Mouse (Mus musculus): ENCODE measurements around the gene Slc25a45.

Gene Slc25a45

DNA sequence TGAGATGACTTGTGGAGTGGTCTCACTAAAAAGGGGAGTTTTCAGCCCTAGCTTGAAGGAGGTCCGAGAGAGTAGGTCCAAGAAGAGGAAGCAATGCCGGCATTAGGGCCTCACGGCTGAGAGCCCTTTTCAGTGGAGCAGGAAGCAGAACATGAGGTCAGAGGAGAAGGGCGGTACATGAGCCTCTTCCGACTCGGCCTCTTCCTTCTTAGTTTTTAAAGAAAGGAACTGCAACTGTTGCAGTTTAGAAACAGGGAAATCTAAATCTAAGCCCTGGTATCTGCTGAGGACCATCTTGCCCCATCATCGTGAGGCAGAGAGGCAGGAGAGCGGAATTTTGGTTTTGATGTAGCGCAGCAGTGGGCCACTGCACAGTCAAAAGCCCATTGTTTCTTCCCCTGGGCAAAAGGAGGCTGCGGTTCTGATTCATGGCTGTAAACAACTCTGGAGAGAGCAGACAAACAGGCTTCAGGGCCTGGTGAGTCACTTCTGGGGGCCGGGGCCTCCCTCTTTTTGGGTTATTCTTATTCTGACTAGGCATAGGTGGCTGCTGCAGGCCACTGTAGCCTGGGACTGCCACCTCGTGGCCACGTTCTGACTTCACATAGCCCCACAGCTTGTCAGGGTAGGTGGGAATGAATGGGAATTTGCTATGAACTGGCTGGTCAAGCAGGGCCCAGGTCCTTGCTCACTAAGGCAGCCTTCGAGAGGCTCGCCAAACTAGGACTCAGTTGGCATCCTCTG is at the start of gene Slc25a45:
Slc25a45 (plus strand) TSS at position 191 of the 744 bp plus-strand sequence.
- Histone ChIP-seq H3K4me1 (replicated peaks; ENCODE audit: low read depth, low read length) (peaks cover 60% of the 10 kb centered on the region), H3K9me3 (ENCODE audit: low read length) (no peaks in the 10 kb centered on the region), H3K27me3 (ENCODE audit: insufficient read depth, low read length) (no peaks in the 10 kb centered on the region), H3K4me3 (replicated peaks; ENCODE audit: low read length) (peak within 1 kb of the TSS; percentile 43), H3K36me3 (ENCODE audit: insufficient read depth, low read length) (peaks cover 12% of the 10 kb centered on the region)
- no peak for TF ChIP-seq NANOG (IDR thresholded peaks at IDR 0.05; ENCODE audit: borderline replicate concordance, low read length)
- TF ChIP-seq CTCF (conservative IDR thresholded peaks at IDR 0.05; ENCODE audit: low read length): peak; percentile 42; the same call in 1 of the 2 replicates

DNA sequence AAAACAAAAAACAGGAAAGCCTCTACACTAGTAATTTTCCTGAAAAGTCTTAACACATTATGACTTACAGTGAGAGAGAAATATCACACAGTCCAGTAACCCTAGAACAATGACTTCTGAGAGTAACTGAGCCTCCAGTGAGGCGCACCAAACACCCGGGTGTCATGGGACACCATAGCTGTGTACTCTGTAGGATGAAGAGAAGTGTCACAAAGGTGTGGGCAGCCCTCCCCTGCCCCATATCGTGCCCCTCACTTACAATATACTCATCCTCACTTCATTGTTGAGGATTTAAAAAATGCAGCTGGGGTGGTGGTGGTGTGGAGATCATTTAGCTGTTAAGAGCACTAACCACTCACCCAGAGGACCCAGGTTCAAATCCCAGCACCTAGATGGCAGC is 49.5 kb upstream of the Slc25a45 start:
- TF ChIP-seq POU5F1 (IDR thresholded peaks at IDR 0.05; ENCODE audit: borderline replicate concordance, low read length) (no peak), CTCF (conservative IDR thresholded peaks at IDR 0.05; ENCODE audit: low read length) (no peak), NANOG (IDR thresholded peaks at IDR 0.05; ENCODE audit: borderline replicate concordance, low read length) (no peak)
- peaks cover 61% of the 10 kb centered on the region for H3K36me3 ChIP-seq (ENCODE audit: insufficient read depth, low read length)
- H3K4me3 ChIP-seq (replicated peaks; ENCODE audit: low read length): no peak overlapping the region
- no peaks in the 10 kb centered on the region for H3K27me3 ChIP-seq (ENCODE audit: insufficient read depth, low read length)
- no peaks in the 10 kb centered on the region for H3K9me3 ChIP-seq (ENCODE audit: low read length)
- peaks cover 78% of the 10 kb centered on the region for H3K4me1 ChIP-seq (replicated peaks; ENCODE audit: low read depth, low read length)

DNA sequence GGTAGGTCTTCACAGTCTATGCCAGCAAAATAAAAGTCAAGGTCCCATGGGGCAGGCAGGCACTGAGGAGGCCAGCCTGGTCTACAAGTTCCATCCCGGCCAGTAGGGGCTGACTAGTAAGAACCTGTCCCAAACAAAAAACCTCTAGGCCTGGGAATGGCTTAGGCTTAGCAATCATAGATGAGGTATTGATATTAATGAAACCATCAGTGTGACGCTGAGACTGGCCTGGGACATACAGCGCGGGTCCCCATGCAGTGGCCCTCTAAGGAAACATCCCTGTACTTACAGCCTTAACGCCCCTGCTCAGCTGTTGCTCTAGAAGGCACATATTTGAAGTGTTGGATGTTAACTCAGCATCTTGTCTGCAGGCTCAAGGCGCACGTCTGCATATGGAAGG is 48.7 kb upstream of the Slc25a45 start:
- Histone ChIP-seq H3K4me3 (replicated peaks; ENCODE audit: low read length) (no peak overlapping the region), H3K4me1 (replicated peaks; ENCODE audit: low read depth, low read length) (peaks cover 78% of the 10 kb centered on the region), H3K36me3 (ENCODE audit: insufficient read depth, low read length) (peaks cover 61% of the 10 kb centered on the region), H3K27me3 (ENCODE audit: insufficient read depth, low read length) (no peaks in the 10 kb centered on the region), H3K9me3 (ENCODE audit: low read length) (no peaks in the 10 kb centered on the region)
- TF ChIP-seq CTCF (conservative IDR thresholded peaks at IDR 0.05; ENCODE audit: low read length) (no peak), NANOG (IDR thresholded peaks at IDR 0.05; ENCODE audit: borderline replicate concordance, low read length) (no peak), POU5F1 (IDR thresholded peaks at IDR 0.05; ENCODE audit: borderline replicate concordance, low read length) (no peak)

DNA sequence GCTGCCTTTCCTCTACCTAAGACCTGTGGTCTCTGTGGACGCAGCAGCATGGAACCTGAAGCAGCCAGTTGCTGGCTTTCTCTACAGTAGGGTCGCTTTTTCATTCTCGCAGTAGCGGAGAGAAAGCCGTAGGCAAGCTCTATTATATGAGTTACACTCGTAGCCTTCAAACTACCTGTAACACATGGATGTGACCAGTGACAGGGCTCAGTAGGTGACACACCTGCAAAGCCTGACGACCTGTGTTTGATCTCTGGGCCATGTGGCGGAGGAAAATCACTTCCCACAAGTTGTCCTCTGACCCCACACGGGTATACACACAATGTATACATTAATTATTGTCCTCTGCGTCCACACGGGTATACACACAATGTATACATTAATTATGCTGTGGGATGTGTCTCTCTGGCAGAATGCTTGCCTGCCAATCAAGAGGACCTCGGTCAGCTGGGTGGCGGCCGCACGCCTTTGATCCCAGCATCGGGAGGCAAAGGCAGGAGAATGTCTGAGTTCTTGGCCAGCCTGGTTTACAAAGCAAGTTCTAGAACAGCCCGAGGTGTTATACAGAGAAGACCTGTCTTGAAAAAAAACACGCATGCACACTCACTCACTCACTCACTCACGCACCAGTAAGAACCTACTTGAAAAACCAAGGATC is 47.5 kb upstream of the Slc25a45 start:
- Histone ChIP-seq H3K4me1 (replicated peaks; ENCODE audit: low read depth, low read length) (peaks cover 76% of the 10 kb centered on the region), H3K36me3 (ENCODE audit: insufficient read depth, low read length) (peaks cover 57% of the 10 kb centered on the region)
- TF ChIP-seq CTCF (conservative IDR thresholded peaks at IDR 0.05; ENCODE audit: low read length) (no peak), NANOG (IDR thresholded peaks at IDR 0.05; ENCODE audit: borderline replicate concordance, low read length) (no peak), POU5F1 (IDR thresholded peaks at IDR 0.05; ENCODE audit: borderline replicate concordance, low read length) (no peak)

DNA sequence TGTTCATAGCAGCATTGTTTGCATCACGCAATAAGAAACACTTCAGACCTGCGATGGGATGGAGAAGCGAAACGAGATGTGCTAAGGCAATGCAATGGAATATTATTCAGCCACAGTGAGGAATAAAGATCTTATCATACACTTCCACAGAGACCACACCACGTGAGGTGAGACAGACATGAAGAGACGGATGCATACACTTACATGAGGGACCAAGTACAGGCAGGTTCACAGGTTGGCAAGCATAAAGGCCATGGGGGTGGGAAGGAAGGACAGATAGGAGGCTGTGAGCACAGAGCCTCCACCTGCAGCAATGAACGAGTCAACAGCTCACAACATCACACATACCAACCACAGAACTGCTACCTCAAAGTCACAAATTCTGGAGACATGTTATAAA is 46.8 kb upstream of the Slc25a45 start:
- no peaks in the 10 kb centered on the region for H3K9me3 ChIP-seq (ENCODE audit: low read length)
- H3K4me3 ChIP-seq (replicated peaks; ENCODE audit: low read length): no peak overlapping the region
- H3K4me1 ChIP-seq (replicated peaks; ENCODE audit: low read depth, low read length): peaks cover 76% of the 10 kb centered on the region
- TF ChIP-seq NANOG (IDR thresholded peaks at IDR 0.05; ENCODE audit: borderline replicate concordance, low read length) (no peak), POU5F1 (IDR thresholded peaks at IDR 0.05; ENCODE audit: borderline replicate concordance, low read length) (no peak), CTCF (conservative IDR thresholded peaks at IDR 0.05; ENCODE audit: low read length) (no peak)
- no peaks in the 10 kb centered on the region for H3K27me3 ChIP-seq (ENCODE audit: insufficient read depth, low read length)
- peaks cover 54% of the 10 kb centered on the region for H3K36me3 ChIP-seq (ENCODE audit: insufficient read depth, low read length)

More for the DNA sequence above, 47.5 kb upstream of the Slc25a45 start:
- Histone ChIP-seq H3K4me3 (replicated peaks; ENCODE audit: low read length) (peak overlapping the region; percentile 29; the same call in 1 of the 2 replicates), H3K9me3 (ENCODE audit: low read length) (no peaks in the 10 kb centered on the region), H3K27me3 (ENCODE audit: insufficient read depth, low read length) (no peaks in the 10 kb centered on the region)

DNA sequence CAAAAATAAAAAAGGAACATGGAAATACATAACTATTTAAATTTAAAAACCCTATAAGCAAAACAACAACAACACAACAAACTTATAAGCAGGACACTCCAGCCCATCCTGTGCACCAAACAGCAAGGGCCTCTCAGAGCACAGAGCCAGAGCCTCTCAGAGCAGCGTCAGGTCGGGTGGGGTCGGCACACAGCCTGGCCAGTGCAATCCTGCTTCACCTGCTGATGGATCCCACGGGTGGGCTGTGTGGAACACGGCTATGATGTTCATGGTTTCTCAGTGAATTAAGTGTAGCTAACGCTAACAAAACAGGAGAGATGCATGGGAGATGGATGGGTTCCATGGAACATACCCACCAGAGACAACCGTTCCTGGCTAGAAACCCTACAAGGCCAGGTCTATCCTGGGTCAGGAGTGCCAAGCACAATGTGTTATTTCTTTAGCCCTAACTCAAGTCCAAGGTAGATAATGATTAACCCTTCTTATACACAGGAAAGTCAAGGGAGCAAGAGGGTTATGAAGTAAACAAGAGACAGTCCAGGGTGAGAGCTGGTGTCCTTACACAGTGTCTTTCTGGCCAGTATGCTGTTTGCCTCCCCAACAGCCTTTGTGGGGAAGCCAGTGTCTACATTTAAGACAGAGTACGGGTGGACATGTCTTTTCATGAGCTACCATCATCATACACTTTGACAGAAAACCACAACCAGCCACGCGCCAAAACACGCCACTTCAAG is 46.2 kb upstream of the Slc25a45 start:
- Histone ChIP-seq H3K27me3 (ENCODE audit: insufficient read depth, low read length) (no peaks in the 10 kb centered on the region), H3K4me3 (replicated peaks; ENCODE audit: low read length) (no peak overlapping the region), H3K9me3 (ENCODE audit: low read length) (no peaks in the 10 kb centered on the region), H3K36me3 (ENCODE audit: insufficient read depth, low read length) (peaks cover 48% of the 10 kb centered on the region), H3K4me1 (replicated peaks; ENCODE audit: low read depth, low read length) (peaks cover 77% of the 10 kb centered on the region)
- TF ChIP-seq POU5F1 (IDR thresholded peaks at IDR 0.05; ENCODE audit: borderline replicate concordance, low read length) (no peak), NANOG (IDR thresholded peaks at IDR 0.05; ENCODE audit: borderline replicate concordance, low read length) (no peak), CTCF (conservative IDR thresholded peaks at IDR 0.05; ENCODE audit: low read length) (no peak)

DNA sequence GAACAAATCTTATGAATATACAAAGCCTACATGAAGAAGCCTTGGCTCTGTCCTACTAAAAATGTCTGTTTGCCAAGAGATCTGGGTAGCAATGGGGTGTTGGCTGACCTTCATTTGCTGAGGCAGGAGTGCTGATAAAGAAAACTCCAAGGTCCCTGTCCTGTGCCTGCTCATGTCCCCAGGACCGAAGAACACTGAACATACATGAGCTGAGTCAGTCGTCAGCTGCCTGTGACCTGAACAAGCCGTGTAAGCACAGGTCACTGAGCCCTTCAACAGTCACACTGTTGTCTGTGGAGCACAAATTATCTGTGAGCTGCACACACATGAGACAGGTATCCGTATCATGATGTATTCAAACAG is 45.7 kb upstream of the Slc25a45 start:
- Histone ChIP-seq H3K4me1 (replicated peaks; ENCODE audit: low read depth, low read length) (peaks cover 82% of the 10 kb centered on the region), H3K27me3 (ENCODE audit: insufficient read depth, low read length) (no peaks in the 10 kb centered on the region), H3K9me3 (ENCODE audit: low read length) (no peaks in the 10 kb centered on the region), H3K4me3 (replicated peaks; ENCODE audit: low read length) (no peak overlapping the region), H3K36me3 (ENCODE audit: insufficient read depth, low read length) (peaks cover 43% of the 10 kb centered on the region)
- TF ChIP-seq CTCF (conservative IDR thresholded peaks at IDR 0.05; ENCODE audit: low read length) (no peak), NANOG (IDR thresholded peaks at IDR 0.05; ENCODE audit: borderline replicate concordance, low read length) (no peak), POU5F1 (IDR thresholded peaks at IDR 0.05; ENCODE audit: borderline replicate concordance, low read length) (no peak)

DNA sequence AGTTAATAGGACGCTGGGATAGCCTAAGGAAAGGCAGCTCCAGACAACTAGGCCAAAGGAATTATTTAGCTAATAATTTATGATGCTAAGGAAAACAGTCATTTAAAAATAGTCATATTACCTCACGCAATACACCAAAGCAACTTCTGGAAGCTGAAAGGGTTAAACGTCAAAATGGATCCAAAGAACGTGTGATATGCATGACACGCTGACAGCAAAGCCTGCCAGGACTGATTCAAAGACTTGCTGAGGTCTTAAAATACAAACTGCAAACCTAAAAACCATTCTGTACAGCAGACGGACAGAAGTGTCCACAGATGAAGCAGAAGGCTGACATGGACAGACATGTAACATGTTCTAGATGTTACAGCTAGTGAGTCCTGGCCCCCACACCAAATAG is 45.3 kb upstream of the Slc25a45 start:
- no peaks in the 10 kb centered on the region for H3K27me3 ChIP-seq (ENCODE audit: insufficient read depth, low read length)
- no peaks in the 10 kb centered on the region for H3K9me3 ChIP-seq (ENCODE audit: low read length)
- TF ChIP-seq NANOG (IDR thresholded peaks at IDR 0.05; ENCODE audit: borderline replicate concordance, low read length) (no peak), CTCF (conservative IDR thresholded peaks at IDR 0.05; ENCODE audit: low read length) (no peak), POU5F1 (IDR thresholded peaks at IDR 0.05; ENCODE audit: borderline replicate concordance, low read length) (no peak)
- peaks cover 39% of the 10 kb centered on the region for H3K36me3 ChIP-seq (ENCODE audit: insufficient read depth, low read length)
- no peak overlapping the region for H3K4me3 ChIP-seq (replicated peaks; ENCODE audit: low read length)
- H3K4me1 ChIP-seq (replicated peaks; ENCODE audit: low read depth, low read length): peaks cover 84% of the 10 kb centered on the region
